Mouse (Mus musculus): ENCODE measurements around the gene Meiob.

Gene Meiob

DNA sequence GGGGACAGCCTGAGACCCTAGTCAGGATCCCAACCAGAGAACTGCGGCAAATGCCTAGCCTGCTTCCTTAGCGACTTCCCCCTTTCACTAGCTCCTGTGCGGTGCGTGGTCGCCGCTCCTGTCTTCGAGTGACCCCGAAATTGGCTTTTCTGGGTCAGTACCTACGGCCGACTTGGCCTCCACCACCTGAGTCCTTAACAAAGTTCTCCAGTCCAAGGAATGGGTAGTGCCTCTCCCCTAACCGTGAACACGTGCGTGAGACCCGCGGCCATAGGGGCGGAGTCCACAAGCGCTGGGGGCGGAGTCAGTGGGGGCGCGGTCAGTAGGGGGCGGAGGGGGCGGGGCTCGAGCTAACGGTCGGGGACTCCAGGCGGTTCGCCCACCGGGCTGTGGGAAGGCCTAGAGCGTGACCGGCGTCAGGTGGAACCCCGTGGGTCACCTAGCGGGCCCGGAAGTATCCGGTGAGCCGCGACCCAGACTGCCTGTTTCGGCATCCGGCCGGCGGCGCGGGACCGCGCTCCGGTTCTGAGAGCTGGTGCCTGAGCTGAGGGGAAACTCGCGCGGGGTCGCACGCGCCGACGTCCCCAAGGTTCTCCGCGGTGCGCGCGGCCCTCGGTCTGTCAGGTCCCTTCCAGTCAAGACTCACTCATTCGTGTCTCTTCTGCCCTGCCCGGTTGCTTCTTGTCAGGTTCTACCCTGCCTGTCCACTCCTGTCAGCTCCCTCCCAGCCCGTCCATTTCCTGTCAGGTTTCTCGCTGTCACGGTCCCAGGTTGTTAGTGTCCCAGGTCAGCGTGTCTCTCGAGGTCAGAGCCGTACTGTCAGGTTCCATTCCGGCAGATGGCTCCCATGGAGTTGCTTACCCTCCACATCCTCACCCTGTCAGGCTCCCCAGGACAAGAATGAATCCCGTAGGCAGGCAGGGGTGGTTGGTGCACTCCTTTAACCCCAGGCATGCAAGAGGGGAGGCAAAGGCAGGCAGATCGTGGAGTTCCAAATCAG, at the start of gene Meiob:
TSS of gene Meiob (plus strand) at position 338 of the 1,000 bp plus-strand sequence.
- peak; percentile 85 for DNase-seq (ENCODE audit: low spot score)

DNA sequence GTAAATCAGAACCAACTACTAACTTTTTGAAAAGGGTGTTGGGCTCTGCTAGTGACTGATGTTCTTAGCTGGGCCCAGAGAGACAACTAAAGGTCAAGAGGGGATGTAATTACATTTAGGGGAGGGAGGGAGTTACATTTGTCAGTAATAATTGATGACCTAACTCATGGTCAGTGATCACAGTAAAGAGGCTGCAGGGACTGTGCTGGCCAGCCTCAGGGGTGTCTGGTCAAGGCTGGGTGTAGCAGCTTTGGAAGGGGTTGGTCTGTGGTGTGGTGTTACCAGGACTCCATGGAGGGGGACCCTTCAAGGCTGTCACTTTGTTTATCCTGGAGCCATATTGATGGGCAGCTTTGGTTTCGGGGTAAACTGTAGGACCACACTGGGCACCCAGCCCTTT, 46.7 kb upstream of the Meiob start:
- no peak for DNase-seq (ENCODE audit: low spot score)

DNA sequence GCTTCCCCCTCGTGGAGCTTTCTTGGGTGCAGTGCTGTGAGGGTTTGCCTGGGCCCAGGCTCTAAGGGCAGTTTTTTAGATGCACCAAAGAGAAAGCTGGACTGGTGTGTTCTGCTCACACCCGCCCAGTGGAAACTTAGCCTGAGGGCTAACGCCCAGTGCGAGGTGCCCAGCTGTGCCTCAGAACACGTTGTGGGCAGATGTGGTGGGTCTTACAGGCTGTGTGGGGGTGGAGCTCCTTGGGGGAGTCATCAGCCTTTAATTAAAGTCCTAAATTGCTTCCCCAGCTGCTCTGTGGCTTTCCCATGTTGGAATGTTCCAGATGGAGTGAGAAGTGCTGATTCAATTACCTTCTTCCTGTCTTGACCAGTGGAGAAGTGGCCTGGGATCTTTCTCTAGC, 43.0 kb upstream of the Meiob start:
- no peak for DNase-seq (ENCODE audit: low spot score)

DNA sequence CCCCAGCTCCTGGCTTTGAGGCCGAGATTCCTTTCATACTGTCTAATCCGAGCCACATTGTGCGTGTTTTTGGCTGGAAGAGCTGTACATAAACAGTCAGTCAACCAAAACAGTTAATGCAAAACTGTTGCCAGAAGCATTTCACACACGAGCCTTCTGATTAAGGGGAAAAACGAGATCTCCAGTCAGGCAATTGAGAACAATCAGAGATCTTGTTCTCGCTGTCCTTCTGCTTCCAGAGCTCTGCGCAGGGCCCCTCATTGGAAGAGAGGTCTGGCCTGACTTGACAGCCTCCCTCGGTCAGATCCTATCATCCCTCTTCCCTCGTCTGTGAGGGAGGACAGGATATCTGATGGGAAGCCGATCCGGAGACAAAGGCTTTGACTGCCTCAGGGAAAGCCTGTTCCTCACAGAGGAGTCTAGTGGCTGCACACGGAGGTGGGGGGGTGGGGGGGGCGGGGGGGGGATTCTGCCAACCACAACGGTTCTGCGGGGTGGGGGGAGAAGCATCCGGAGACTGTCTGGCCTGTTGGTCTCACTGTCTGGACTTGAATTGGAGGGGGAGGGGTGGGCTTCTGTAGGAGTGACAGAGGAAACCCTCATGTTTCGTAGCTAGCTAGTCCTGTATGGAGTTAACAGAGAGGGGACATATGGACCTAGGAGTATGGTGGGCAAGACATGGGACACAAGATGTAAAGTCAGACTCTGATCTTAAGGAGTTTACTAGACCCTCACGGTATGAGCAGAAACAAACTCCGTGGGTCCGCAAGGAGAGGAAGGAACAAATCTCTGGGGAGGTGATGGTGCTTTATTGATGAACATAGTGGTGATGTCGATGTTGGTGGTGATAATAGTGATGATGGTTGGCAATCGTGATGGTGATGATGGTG, 38.8 kb upstream of the Meiob start:
- no peak for DNase-seq (ENCODE audit: low spot score)

DNA sequence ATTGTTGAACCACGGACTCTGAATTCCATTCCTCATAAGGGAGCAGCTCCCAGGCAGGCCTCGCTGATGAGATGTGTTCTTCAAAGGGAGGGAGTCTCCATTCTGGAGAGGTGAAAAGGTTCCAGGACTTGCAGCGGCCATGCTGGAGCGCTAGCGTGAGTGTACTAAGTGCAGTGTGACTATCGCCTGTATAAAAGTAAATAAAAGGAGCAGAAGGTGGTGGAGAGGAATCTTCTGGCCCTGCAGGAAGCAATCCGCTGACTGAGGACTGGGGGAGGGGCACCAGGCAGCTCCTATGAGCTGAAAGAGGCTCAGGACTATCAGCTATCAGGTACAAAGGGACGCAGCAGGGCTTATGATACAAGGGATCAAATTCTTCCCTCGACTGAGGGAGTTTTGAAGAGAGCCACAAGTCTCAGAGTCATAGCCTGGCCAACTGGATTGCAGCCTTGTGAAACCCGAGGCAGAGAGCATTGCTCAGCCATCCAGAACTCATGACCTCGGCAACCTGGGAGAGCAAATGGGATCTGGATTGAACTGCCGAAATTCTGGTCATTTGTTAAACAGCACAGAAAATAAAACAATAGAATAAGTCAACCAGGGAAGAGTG, 37.7 kb upstream of the Meiob start:
- DNase-seq (ENCODE audit: low spot score), result peak; percentile 26

DNA sequence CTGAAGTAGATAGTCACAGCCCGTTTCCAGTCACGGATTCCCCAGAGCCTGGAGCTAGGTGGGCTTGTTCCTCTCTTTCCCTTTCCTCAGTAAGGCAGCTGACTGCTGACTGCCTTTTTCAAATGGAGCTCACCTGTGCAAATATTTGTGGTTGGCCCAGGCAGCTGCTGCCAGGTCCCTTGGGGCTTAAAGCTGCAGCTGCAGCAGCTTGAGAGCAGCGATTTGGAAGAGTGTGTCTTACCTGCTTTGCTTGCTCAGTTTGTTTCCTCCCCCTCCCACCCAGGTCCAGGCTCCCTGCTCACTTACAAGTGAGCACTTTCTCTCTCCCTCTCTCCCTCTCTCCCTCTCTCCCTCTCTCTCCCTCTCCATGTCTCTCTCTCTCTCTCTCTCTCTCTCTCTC, 34.9 kb upstream of the Meiob start:
- DNase-seq (ENCODE audit: low spot score), result peak; percentile 49

DNA sequence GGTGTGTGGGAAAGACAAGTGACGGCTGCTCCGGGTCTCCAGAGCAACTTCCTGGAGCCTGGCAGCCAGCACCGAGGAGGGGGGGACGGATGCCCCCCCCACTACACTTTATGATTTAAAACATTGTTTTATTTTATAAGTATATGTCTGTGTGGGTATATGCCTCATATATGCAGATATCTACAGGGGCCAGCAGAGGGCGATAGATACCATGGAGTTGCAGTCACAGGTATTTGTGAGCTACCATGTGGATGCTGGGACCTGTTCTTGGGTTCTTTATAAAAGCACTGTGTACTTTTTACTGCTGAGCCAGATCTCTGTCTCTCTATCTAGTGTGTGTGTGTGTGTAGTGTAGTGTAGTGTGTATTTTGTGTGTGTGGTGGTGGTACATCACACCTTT, 30.8 kb upstream of the Meiob start:
- no peak for DNase-seq (ENCODE audit: low spot score)

DNA sequence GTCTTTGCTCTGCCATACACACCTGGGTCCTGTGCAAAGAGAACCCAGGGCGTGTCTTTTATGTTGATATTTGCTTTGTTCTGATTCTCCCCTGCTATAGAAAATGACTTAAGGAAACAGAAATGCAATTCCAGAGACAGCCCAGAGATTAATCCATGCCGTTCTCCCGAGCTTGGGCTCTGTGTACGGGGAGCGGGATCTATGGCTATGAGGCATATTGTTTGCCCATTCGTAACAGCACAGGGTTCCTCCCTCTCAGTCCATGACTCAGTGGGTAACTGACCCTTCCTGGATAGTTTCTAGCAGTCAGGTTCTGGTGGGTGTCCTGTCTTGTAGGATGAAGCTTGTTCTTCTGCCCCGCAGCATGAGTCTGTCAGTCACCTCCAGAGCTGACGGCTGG, 28.9 kb upstream of the Meiob start:
- no peak for DNase-seq (ENCODE audit: low spot score)

DNA sequence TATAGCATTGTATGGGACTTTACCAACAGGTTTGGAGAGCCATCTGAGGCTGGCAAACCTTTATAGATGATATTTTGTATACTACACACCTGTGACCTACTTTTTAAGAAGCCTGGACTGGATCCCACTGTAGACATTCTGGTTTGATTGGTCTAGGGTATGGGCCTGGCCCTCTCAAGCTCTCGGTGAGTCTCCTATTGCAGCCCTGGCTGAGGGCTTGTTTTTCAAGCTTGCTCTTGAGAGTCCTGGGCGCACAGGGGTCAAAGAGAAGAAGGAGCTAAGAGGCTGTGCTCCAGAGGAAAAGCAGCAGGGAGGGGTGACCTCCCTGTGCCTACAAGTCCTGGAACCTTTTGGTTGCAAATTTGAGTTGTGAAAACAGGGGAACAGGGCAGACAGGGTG, 27.0 kb upstream of the Meiob start:
- no peak for DNase-seq (ENCODE audit: low spot score)

DNA sequence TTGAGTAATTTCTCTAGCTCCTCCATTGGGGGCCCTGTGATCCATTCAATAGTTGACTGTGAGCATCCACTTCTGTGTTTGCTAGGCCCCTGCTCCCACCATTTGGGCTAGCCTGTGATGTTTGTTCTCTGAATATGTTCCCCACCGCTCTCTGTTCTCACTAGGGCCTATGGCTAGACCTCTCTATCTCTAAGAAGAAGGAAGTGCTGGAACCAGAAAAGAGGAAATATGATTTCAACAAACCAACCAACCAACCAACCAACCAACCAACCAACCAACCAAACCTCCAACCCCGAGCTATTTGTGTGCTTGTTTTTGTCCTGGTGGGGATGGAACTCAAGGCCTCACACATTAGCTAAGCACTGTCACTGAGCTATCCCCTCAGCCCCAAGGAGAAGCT, 23.3 kb upstream of the Meiob start:
- no peak for DNase-seq (ENCODE audit: low spot score)

DNA sequence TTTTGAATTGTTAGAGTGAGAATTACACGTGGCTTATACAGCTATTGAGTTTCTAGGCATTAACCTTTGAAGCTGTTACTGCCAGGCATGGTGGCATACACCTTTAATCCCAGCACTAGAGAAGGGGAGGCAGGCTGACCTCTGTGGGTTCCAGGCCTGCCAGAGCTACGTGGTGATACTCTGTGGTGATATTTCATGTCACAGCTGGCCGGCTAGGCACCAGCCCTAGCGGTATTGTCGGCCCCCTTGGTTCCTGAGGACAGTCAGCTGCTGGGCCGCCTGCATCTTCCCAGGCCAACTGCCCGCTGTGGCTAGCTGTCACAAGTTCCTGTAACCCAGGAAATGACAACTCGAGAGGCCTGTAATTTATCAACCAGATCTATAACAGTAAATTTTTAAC, 11.9 kb upstream of the Meiob start:
- no peak for DNase-seq (ENCODE audit: low spot score)

DNA sequence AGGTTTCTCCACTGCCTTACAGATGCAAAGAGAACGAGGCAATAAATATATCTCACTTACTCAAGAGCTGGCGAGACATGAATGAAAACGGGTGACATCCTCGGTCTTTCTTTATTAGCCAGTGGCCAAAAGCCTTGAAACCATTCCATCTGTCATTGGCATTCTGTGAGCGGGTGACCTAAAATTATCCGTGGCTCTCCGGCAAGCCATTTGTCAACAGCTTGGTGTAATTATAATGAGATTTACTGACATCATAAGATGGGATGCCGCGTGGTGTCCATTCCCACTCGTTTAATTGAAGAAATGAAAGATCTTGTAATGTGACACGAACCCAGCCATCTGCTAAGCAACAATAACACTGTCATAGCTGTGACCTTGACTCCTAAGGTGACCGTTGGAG, 9.3 kb upstream of the Meiob start:
- no peak for DNase-seq (ENCODE audit: low spot score)

DNA sequence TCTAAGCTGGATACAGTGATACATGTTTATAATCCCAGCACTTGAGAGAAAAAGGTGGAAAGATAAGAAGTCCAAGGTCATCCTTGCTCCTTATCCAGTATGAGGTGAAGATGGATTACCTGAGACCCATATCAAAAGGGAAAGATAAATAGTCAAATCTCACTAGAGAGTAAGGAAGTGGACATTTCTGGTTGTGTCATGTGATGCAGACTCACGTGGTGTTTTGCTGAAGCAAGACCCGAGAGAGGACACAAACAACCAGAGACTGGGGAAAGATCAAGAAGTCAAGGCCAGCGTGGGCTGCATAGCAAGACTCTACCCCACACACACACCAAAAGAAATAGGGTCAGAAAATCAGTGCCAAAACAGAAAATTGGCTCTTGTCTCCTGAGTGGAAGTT, 7.1 kb upstream of the Meiob start:
- DNase-seq (ENCODE audit: low spot score), result no peak

DNA sequence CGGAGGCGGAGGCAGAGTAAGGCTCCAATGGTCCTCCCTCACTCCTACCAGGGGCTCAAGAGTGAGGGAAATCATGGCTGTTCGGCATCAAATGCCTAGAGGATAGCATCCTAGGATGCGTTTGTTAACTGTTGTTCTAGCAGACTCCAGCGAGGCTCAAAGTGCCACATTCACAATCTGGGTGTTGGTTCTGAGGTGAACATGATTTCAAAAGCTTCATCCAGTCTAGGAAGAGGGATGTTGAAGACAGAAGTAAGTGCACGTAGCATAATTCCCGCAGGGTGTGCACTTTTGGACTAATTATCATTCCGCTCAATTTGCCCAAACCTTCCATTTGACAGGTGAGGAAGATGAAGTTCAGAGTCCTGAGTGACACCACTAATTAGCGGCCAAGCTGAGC, 5.9 kb upstream of the Meiob start:
- DNase-seq (ENCODE audit: low spot score), result no peak

DNA sequence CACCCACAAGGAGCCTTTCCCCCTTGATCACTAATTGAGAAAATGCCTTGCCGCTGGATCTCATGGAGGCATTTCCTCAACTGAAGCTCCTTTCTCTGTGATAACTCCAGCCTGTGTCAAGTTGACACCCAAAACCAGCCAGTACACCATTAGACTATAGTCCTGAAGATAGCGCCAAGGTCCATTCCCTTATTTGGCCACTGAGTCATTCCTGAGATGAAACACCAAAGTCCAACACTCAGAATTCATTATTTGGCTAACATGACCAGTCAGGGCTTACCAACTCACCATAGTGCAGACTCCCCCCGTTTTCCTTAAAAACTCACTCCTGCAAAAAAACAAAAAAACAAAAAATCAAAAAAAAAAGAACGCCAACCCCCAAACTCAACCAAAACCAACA, 4.6 kb upstream of the Meiob start:
- no peak for DNase-seq (ENCODE audit: low spot score)

DNA sequence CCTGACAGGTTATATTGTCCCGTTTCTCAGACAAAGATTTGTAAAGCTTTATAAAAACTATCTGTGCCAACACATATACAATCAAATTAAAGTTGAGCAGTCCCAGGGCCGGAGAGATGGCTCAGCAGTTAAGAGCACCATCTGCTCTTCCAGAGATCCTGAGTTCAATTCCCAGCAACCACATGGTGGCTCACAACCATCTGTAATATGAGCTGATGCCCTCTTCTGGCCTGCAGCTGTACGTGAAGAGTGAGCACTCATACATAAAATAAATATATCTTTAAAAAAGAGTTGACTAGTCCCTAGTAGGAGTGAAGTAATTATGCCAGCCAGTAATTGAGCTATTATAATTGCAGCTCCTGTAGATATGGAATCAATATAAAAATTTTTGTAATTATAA, 3.6 kb upstream of the Meiob start:
- no peak for DNase-seq (ENCODE audit: low spot score)

DNA sequence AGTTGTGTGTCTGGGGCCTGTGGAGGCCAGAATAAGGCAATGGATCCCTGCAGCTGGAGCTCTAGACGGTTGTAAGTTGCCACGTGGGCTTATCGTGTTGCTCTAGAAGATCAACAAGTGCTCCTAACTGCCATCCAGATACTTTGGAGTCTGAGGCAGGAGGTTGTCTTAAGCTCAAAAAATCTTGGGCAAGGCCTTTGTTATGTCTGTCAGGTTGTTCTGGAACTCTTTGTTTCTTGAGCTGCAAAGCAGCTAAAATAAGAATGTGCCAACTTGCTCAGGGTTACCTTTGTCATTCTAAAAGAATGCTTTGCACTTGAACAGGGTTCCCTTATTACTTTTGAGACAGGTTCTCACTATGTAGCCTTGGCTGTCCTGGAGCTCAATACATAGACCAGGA, 7.1 kb downstream of the Meiob start:
- DNase-seq (ENCODE audit: low spot score), result no peak

DNA sequence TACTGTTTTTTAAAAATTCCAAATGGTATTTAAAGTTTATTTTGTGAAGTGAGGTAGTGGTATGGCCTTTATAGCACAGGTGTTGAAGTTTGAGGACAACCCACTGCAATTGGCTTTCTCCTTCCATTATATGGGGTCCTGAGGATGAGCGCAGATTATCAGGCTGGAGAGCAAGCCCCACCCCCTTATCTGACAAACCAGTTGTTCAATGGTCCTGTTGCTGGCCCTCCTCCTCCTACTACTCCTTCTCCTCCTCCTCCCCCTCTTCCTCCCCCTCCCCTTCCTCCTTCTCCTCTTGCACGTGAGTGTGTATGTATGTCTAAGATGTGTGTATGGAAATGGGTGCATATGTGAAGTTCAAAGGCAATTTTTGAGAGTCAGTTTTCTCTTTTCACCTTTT, 8.1 kb downstream of the Meiob start:
- DNase-seq (ENCODE audit: low spot score), result no peak

DNA sequence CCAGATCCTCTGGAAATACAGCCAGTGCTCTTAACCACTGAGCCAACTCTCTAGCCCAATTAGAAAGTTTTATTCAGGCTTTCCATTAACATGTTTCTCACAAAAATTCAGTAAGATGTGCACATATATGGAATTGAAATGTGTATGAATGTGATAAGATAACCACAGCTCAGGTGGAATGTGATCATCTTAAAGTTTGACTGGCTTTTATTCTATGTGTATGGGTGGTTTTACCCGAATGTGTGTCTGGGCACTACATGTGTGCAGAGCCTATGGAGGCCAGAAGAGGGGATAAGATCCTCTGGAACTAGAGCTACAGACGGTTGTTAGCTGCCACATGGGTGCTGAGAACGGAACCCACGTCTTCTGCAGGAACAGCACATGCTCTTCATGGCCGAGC, 11.2 kb downstream of the Meiob start:
- no peak for DNase-seq (ENCODE audit: low spot score)

DNA sequence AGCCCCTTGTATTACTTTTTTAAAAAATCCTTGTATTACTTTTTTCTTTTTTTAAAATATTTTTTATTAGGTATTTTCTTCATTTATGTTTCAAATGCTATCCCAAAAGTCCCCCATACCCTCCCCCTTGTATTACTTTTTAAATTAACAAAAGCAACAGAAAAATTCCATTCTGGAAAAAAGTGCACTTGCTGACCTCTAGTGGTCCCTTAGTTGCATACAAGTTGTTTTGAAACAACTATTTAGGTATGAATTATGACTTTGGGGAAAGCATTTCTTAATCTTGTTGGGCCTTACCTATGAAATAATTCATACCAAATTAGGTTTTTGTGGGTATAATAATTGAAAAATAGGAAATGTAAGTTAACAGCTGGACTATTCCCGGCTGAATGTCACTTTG, 13.4 kb downstream of the Meiob start:
- no peak for DNase-seq (ENCODE audit: low spot score)

DNA sequence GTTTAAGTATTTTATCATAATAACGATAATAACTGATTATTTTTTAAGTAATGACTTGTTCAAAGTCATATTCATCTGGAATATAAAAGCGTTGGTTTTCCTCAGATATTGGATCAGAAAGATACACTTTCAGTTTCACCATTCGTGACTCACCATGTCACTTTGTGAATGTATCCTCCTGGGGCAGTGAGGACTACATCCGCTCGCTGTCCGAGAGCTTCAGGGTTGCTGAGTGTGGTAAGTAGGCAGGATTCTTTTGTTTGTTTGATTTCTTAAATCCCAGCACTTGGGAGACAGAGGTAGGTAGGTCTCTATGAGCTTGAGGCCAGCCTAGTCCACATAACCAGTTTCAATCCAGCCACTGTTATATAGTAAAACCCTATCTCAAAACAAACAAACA, 14.1 kb downstream of the Meiob start:
- no peak for DNase-seq (ENCODE audit: low spot score)

DNA sequence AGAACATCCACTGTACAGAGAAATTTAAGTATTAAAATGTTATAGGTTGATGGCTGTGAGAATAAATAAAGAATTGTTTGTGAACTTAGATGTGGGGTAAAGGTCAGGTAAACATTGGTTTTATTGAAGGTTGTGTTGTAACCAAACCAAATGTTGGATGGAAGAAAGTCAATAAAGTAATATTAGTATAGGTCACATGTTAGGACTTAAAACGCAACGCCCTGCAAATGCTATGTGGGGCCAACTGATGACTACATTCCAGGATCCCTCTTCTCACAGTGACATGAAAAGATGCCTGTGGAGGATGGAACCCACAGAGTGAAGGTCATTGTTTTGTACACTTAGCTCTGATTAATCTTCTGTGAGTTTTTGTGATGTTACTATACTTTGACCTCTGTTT, 15.4 kb downstream of the Meiob start:
- no peak for DNase-seq (ENCODE audit: low spot score)
